33 mouse cellular contexts compared by ENCODE assay signal in the genomic region with DNA sequence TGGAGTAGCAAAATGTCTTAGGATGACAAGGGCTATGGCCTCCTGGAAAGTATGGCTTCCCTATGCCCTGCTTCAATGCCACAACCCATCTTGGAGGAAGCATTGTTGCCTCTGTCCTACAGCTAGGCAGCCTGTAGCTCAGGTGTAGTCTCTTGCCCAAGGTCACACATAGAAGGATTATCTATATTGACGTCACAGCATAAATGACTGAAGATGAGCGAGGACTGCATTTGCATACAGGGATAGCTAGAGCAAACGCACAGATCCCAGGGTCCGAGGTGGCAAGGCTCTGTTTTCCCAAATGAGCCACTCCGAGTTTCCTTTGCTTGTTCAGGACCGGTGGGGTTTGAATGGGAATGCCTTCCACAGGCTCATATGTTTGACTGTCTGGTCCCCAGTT. TPM values are rescaled to one million over a fixed set of nuclear protein-coding genes. Genes with fewer than 3 reads are reported as not detected.
"Had no signal": no experiment of that assay in that cellular context is flagged by ENCODE, and none has a peak within 500 bp of the region (broad histone marks: within the 10 kb centered on the region; RNA-seq: fewer than 3 reads in every experiment).

No protein-coding gene starts in this region.

- H3K9ac ChIP-seq: embryonic facial prominence, embryonic 12.5 days; embryonic facial prominence, embryonic 13.5 days; embryonic facial prominence, embryonic 15.5 days; forebrain, embryonic 12.5 days; forebrain, embryonic 13.5 days; forebrain, embryonic 15.5 days; forebrain, postnatal 0 days had no signal

- H3K4me1 ChIP-seq: embryonic facial prominence, embryonic 10.5 days; embryonic facial prominence, embryonic 12.5 days; embryonic facial prominence, embryonic 13.5 days; embryonic facial prominence, embryonic 15.5 days; forebrain, embryonic 10.5 days; forebrain, embryonic 12.5 days; forebrain, embryonic 13.5 days; forebrain, embryonic 15.5 days; heart, embryonic 10.5 days had no signal

- H3K4me3 ChIP-seq: embryonic facial prominence, embryonic 10.5 days; embryonic facial prominence, embryonic 12.5 days; embryonic facial prominence, embryonic 13.5 days; embryonic facial prominence, embryonic 15.5 days; erythroblast, embryonic 14.5 days; forebrain, embryonic 10.5 days; forebrain, embryonic 12.5 days; forebrain, embryonic 13.5 days; forebrain, embryonic 15.5 days; gastrocnemius, adult 2 months; heart, adult 2 months; heart, embryonic 10.5 days had no signal

- DNase-seq: cerebellum, adult 9-11 months; cerebellum, postnatal 10 days; cerebellum, postnatal 14 days; cerebellum, postnatal 25 days; cerebellum, postnatal 36 days; embryo, embryonic 11 days; forebrain, postnatal 0 days; gastrocnemius, adult 2 months; gastrocnemius, postnatal 10 days; gastrocnemius, postnatal 14 days; gastrocnemius, postnatal 25 days; gastrocnemius, postnatal 36 days; heart, adult 11 months; heart, adult 18-20 months; heart, adult 2 months had no signal

- H3K4me2 ChIP-seq: embryonic facial prominence, embryonic 12.5 days; embryonic facial prominence, embryonic 13.5 days; embryonic facial prominence, embryonic 15.5 days; forebrain, embryonic 12.5 days; forebrain, embryonic 13.5 days; forebrain, embryonic 15.5 days had no signal

- H3K27me3 ChIP-seq: embryonic facial prominence, embryonic 12.5 days; embryonic facial prominence, embryonic 13.5 days; embryonic facial prominence, embryonic 15.5 days; forebrain, embryonic 12.5 days; forebrain, embryonic 13.5 days; forebrain, embryonic 15.5 days had no signal

- H3K9me3 ChIP-seq: embryonic facial prominence, embryonic 10.5 days; embryonic facial prominence, embryonic 12.5 days; embryonic facial prominence, embryonic 13.5 days; embryonic facial prominence, embryonic 15.5 days; forebrain, embryonic 10.5 days; forebrain, embryonic 12.5 days; forebrain, embryonic 13.5 days; forebrain, embryonic 15.5 days; heart, embryonic 10.5 days had no signal

- H3K27ac ChIP-seq: embryonic facial prominence, embryonic 10.5 days; embryonic facial prominence, embryonic 12.5 days; embryonic facial prominence, embryonic 13.5 days; embryonic facial prominence, embryonic 15.5 days; forebrain, embryonic 10.5 days; forebrain, embryonic 12.5 days; forebrain, embryonic 13.5 days; forebrain, embryonic 15.5 days; gastrocnemius, adult 2 months; heart, adult 2 months; heart, embryonic 10.5 days had no signal

RNA-seq across cellular contexts. Expression of a gene that starts 15.3 kb away (rescaled TPM):
- total RNA-seq: common myeloid progenitor, adult 5-6 weeks; gastrocnemius, adult 18-20 months; gastrocnemius, adult 2 months; gastrocnemius, adult 8-10 months; gastrocnemius, postnatal 10 days; gastrocnemius, postnatal 14 days; gastrocnemius, postnatal 25 days; gastrocnemius, postnatal 36 days; gastrocnemius, postnatal 4 days; granulocyte monocyte progenitor cell, adult 5-6 weeks; heart, adult 18-20 months; heart, adult 2 months; heart, adult 8-10 months had no signal
- polyA plus RNA-seq: embryonic facial prominence, embryonic 11.5 days; embryonic facial prominence, embryonic 12.5 days; embryonic facial prominence, embryonic 13.5 days; embryonic facial prominence, embryonic 15.5 days; erythroblast, embryonic 14.5 days; forebrain, embryonic 10.5 days; heart, embryonic 10.5 days had no signal

RNA-seq across cellular contexts. Expression of a gene that starts 48.6 kb away (rescaled TPM):
- total RNA-seq: common myeloid progenitor, adult 5-6 weeks had no signal
- polyA plus RNA-seq: embryonic facial prominence, embryonic 10.5 days; embryonic facial prominence, embryonic 11.5 days; embryonic facial prominence, embryonic 12.5 days; embryonic facial prominence, embryonic 13.5 days; erythroblast, embryonic 14.5 days; forebrain, embryonic 10.5 days; forebrain, embryonic 11.5 days had no signal
